Mouse (Mus musculus) brain, embryonic 18.5 days (tissue): ENCODE measurements around the gene Lrrc30.

Experiments used
- DNase-seq: peaks from one replicate; pipeline ENCODE4 v3.0.0-alpha.2; 2012; ENCODE audit warnings: low read depth, low spot score

Gene Lrrc30

GRCm38 (mm10) chr17:67583422-67583821 lies 49.1 kb downstream of the Lrrc30 start:
- no peak for DNase-seq

GRCm38 (mm10) chr17:67582681-67583356 lies 49.7 kb downstream of the Lrrc30 start:
- no peak for DNase-seq

GRCm38 (mm10) chr17:67581839-67582238 lies 50.7 kb downstream of the Lrrc30 start:
- no peak for DNase-seq
